9 mouse cellular contexts compared by ENCODE assay signal in genomic region chr12:107976571-107977001, GRCm38 (mm10). TPM values are rescaled to one million over a fixed set of nuclear protein-coding genes. Genes with fewer than 3 reads are reported as not detected.
DNase-seq lines count a peak whose midpoint lies in the region; ATAC-seq and TF ChIP-seq lines count a peak whose summit lies in the region.
"Had no signal": no experiment of that assay in that cellular context is flagged by ENCODE, and none has a peak within 500 bp of the region (broad histone marks: within the 10 kb centered on the region; RNA-seq: fewer than 3 reads in every experiment).

No protein-coding gene starts in this region.

- H3K27ac ChIP-seq in kidney, postnatal 0 days, result no peak overlapping the region
- peak overlapping the region; percentile 71; the same call in 1 of the 2 replicates for H3K27ac ChIP-seq in embryonic facial prominence, embryonic 15.5 days (replicated peaks)
- peak overlapping the region; percentile 75 for H3K27ac ChIP-seq in hindbrain, embryonic 15.5 days (replicated peaks)
- H3K27ac ChIP-seq: liver, embryonic 13.5 days had no signal

- H3K4me1 ChIP-seq in kidney, postnatal 0 days (replicated peaks; ENCODE audit: insufficient read depth, low read length), result peaks cover 29% of the 10 kb centered on the region
- H3K4me1 ChIP-seq in embryonic facial prominence, embryonic 15.5 days, result peaks cover 99% of the 10 kb centered on the region
- peaks cover 87% of the 10 kb centered on the region for H3K4me1 ChIP-seq in hindbrain, embryonic 15.5 days (replicated peaks)

- H3K9ac ChIP-seq in kidney, postnatal 0 days (ENCODE audit: low read depth, low read length), result peak overlapping the region; percentile 23; the same call in 1 of the 2 replicates
- H3K9ac ChIP-seq in embryonic facial prominence, embryonic 15.5 days, result no peak overlapping the region
- H3K9ac ChIP-seq in hindbrain, embryonic 15.5 days, result peak overlapping the region; percentile 23; the same call in 1 of the 2 replicates
- H3K9ac ChIP-seq: liver, embryonic 13.5 days had no signal

- H3K4me3 ChIP-seq in kidney, postnatal 0 days (replicated peaks; ENCODE audit: low read depth, low read length), result no peak overlapping the region
- peak overlapping the region; percentile 9 for H3K4me3 ChIP-seq in embryonic facial prominence, embryonic 15.5 days (replicated peaks)
- peak overlapping the region; percentile 24 for H3K4me3 ChIP-seq in hindbrain, embryonic 15.5 days
- H3K4me3 ChIP-seq: liver, embryonic 13.5 days had no signal

- H3K9me3 ChIP-seq in kidney, postnatal 0 days (replicated peaks; ENCODE audit: low read length), result no peaks in the 10 kb centered on the region
- no peaks in the 10 kb centered on the region for H3K9me3 ChIP-seq in embryonic facial prominence, embryonic 15.5 days (replicated peaks)
- no peaks in the 10 kb centered on the region for H3K9me3 ChIP-seq in hindbrain, embryonic 15.5 days
- H3K9me3 ChIP-seq: liver, embryonic 13.5 days had no signal

- TF ChIP-seq CTCF in kidney, postnatal 0 days (IDR thresholded peaks at IDR 0.05; ENCODE audit: low read depth), result peak; percentile 56

- 14% methylated on average over 22 of the region's 22 CpGs for WGBS in kidney, postnatal 0 days
- 14% methylated on average over 22 of the region's 22 CpGs for WGBS in embryonic facial prominence, embryonic 15.5 days
- WGBS in hindbrain, embryonic 15.5 days, result 14% methylated on average over 22 of the region's 22 CpGs

- no peaks in the 10 kb centered on the region for H3K36me3 ChIP-seq in kidney, postnatal 0 days (ENCODE audit: insufficient read depth, low read length)
- H3K36me3 ChIP-seq in embryonic facial prominence, embryonic 15.5 days, result no peaks in the 10 kb centered on the region
- H3K36me3 ChIP-seq in hindbrain, embryonic 15.5 days, result no peaks in the 10 kb centered on the region
- H3K36me3 ChIP-seq: liver, embryonic 13.5 days had no signal

- H3K27me3 ChIP-seq in kidney, postnatal 0 days (ENCODE audit: insufficient read depth, low read length), result no peaks in the 10 kb centered on the region
- no peaks in the 10 kb centered on the region for H3K27me3 ChIP-seq in embryonic facial prominence, embryonic 15.5 days
- 0 out of 2 replicates have a peak, but pooled peaks cover 1% of the 10 kb centered on the region for H3K27me3 ChIP-seq in hindbrain, embryonic 15.5 days

- peak overlapping the region; percentile 38 for H3K4me2 ChIP-seq in kidney, postnatal 0 days (ENCODE audit: low read length)
- H3K4me2 ChIP-seq in embryonic facial prominence, embryonic 15.5 days (replicated peaks), result peak overlapping the region; percentile 47
- peak overlapping the region; percentile 55 for H3K4me2 ChIP-seq in hindbrain, embryonic 15.5 days
- H3K4me2 ChIP-seq: liver, embryonic 13.5 days had no signal

- ATAC-seq in kidney, postnatal 0 days (replicated peaks; ENCODE audit: low FRiP score, low read depth), result no peak
- no peak for ATAC-seq in embryonic facial prominence, embryonic 15.5 days (ENCODE audit: insufficient number of reproducible peaks, low FRiP score, low TSS enrichment, low read depth)
- ATAC-seq in hindbrain, embryonic 15.5 days (ENCODE audit: low FRiP score, low read depth), result 0 out of 2 replicates have a peak, but pooled peaks have one; percentile 32
- no peak for ATAC-seq in activated CD4-positive, CD25-positive, alpha-beta regulatory T cell, adult 4 months
- no peak for ATAC-seq in inflammation-experienced regulatory T-cells, adult 6 months

- DNase-seq in kidney, postnatal 0 days (ENCODE audit: low spot score), result peak; percentile 61
- DNase-seq in kidney, adult 11 months, result no peak
- peak; percentile 55 for DNase-seq in neural tube, embryonic 10.5 days (ENCODE audit: extremely low spot score, low spot score)
- DNase-seq in spleen, postnatal 4 days (ENCODE audit: low spot score in 2 of 2), result no peak
- DNase-seq: liver, embryonic 13.5 days had no signal

RNA-seq across cellular contexts. Expression of gene Bcl11b, which starts 26.8 kb away (rescaled TPM):
- polyA plus RNA-seq in kidney, postnatal 0 days (2015; fragmentation: Nextera tagmentation; extraction: Ambion mirVana), result 2.2 and 2.4 TPM in 2 replicates
- polyA plus RNA-seq in embryonic facial prominence, embryonic 15.5 days (2015; fragmentation: Nextera tagmentation; extraction: Ambion mirVana), result 27.0 and 28.8 TPM in 2 replicates
- 20.5 and 24.4 TPM in 2 replicates for polyA plus RNA-seq in hindbrain, embryonic 15.5 days (2015; fragmentation: Nextera tagmentation; extraction: Ambion mirVana)
- 10 to 100 TPM; 36.1 to 38.4 TPM for polyA plus RNA-seq in activated CD4-positive, CD25-positive, alpha-beta regulatory T cell, adult 4 months (2017; shearing (Covaris generic))
- polyA plus RNA-seq in inflammation-experienced regulatory T-cells, adult 6 months (2017; shearing (Covaris generic)), result 10 to 100 TPM; 26.0 to 46.3 (median 40.8) TPM

Comparison
In these comparisons a context has a peak if more than half of its experiments do, and no peak if none do; other contexts are left out.
1. DNase-seq: peak in kidney, postnatal 0 days (single experiment) and neural tube, embryonic 10.5 days (single experiment); none in kidney, adult 11 months (single experiment) and spleen, postnatal 4 days (0 of 2).
2. Peak in every context shown above with its lines, with median percentiles within 50 percentile points of each other: H3K4me2 ChIP-seq.